Mouse (Mus musculus) midbrain, embryonic 11.5 days (tissue): ENCODE data around the gene Alk. TPM values are rescaled to one million over a fixed set of nuclear protein-coding genes. Genes with fewer than 3 reads are reported as not detected.

Experiments
- ATAC-seq: fragments of 200-750 bp; cut with Nextera tagmentation; 2 replicates; pipeline ENCODE4 v1.8.0; 2017; ENCODE audit warnings: moderate TSS enrichment, moderate library complexity; ENCODE audit not compliant: low FRiP score
- DNase-seq: peaks from one replicate; pipeline ENCODE4 v3.0.0; 2015; ENCODE audit warnings: low spot score; ENCODE audit errors: missing footprints
- H3K27ac ChIP-seq: fragments of 300-500 bp; sonication (generic); 2 replicates; pipeline ENCODE4 v1.5.1; 2014; ENCODE audit warnings: low read depth, low read length
- H3K27me3 ChIP-seq: fragments of 300-500 bp; sonication (generic); 2 replicates; pipeline ENCODE4 v1.6.1; 2014; ENCODE audit warnings: mild to moderate bottlenecking, low read length, moderate library complexity, mixed read lengths; ENCODE audit not compliant: control insufficient read depth, insufficient read depth
- H3K36me3 ChIP-seq: fragments of 300-500 bp; sonication (generic); 2 replicates; pipeline ENCODE4 v1.6.1; 2014; ENCODE audit warnings: mild to moderate bottlenecking, low read length, moderate library complexity, mixed read lengths; ENCODE audit not compliant: control insufficient read depth, insufficient read depth
- H3K4me1 ChIP-seq: fragments of 300-500 bp; sonication (generic); 2 replicates; pipeline ENCODE4 v1.6.1; 2014; ENCODE audit warnings: low read length; ENCODE audit not compliant: control insufficient read depth, insufficient read depth
- H3K4me2 ChIP-seq: fragments of 300-500 bp; sonication (generic); 2 replicates; pipeline ENCODE4 v1.6.1; 2014; ENCODE audit warnings: mild to moderate bottlenecking, moderate library complexity
- H3K4me3 ChIP-seq: fragments of 300-500 bp; sonication (generic); 2 replicates; pipeline ENCODE4 v1.5.1; 2014; ENCODE audit warnings: low read depth, low read length
- H3K9ac ChIP-seq: fragments of 300-500 bp; sonication (generic); 2 replicates; pipeline ENCODE4 v1.6.1; 2014; ENCODE audit warnings: low read length
- H3K9me3 ChIP-seq: fragments of 300-500 bp; sonication (generic); 2 replicates; pipeline ENCODE4 v1.6.1; 2016; ENCODE audit warnings: low read length; ENCODE audit not compliant: control insufficient read depth
- WGBS: fragments of 180-500 bp; shearing (Covaris S2); extraction: QIAGEN DNeasy Blood & Tissue Kit; methylation state at CpG from one replicate; pipeline ENCODE4 v1.1.7; 2014; 5-methylcytosine and 5-hydroxymethylcytosine counted together
- polyA plus RNA-seq: library from polyadenylated mRNA; unstranded; fragments of >200 nt; fragmentation: Nextera tagmentation; extraction: Ambion mirVana; gene quantifications from 2 replicates; pipeline ENCODE4 v1.2.1, GENCODE M21; 2014

Alk gene
- polyA plus RNA-seq, 1 experiment from 2014 or later = 0.18 TPM

DNA sequence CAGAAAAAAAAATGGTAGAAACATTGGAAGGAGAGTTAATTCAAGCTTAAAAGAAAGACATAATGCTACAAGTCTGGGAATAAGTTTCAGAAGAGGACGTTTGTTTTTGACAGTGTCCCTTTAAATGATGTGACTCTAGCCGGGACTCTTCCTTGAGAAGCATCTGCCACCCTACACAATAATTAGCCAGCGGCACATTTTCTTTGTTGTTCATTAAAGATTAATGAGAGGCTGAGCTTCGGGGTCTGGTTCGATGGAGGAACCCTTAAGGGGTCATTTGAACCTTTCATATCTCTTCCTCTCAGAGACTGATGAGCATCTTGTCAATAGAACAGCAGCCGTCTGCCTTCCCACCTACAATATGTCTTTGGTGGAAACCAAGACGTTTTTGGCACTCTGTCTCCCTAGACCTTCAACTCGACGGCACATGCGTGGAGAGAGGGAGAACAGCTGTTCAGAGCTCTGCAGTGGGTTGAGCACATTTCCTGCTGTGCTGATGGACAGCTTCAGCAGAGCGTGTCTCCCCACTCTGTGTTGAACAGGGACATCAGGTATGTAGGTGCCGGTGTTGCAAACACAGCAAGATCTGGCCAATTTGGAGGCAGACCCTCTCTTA lies 528.0 kb downstream of the Alk start:
- Histone ChIP-seq H3K9ac (no peak overlapping the region), H3K4me2 (no peak overlapping the region), H3K27ac (no peak overlapping the region), H3K4me1 (no peaks in the 10 kb centered on the region), H3K9me3 (no peaks in the 10 kb centered on the region), H3K27me3 (no peaks in the 10 kb centered on the region), H3K36me3 (no peaks in the 10 kb centered on the region), H3K4me3 (no peak overlapping the region)
- ATAC-seq (peak; percentile 46; the same call in 1 of the 2 replicates), DNase-seq (peak; percentile 84)
- WGBS = 49% methylated on average over 12 of the region's 12 CpGs

DNA sequence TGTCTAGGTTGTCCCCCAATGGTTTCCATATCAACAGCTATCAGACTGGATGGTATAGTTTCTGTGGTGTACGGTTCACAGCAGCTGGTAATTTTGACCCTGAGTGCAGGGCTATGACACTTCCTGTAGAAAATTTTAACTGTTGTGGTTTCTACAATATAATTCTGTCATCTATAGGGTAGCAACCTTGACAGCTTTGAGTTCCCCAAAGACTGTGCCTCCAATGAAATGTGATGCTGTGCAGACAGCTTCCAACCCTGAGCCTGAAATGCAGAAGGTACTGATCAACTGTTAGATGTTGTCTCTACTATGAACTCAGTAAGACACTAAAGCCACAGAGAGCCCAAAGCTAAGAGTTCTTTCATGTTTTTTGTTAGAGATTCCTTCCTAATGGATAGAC lies 532.6 kb downstream of the Alk start:
- Histone ChIP-seq H3K4me2 (no peak overlapping the region), H3K27ac (no peak overlapping the region), H3K4me3 (no peak overlapping the region), H3K36me3 (no peaks in the 10 kb centered on the region), H3K27me3 (no peaks in the 10 kb centered on the region), H3K9ac (no peak overlapping the region), H3K4me1 (no peaks in the 10 kb centered on the region), H3K9me3 (no peaks in the 10 kb centered on the region)
- DNase-seq = no peak
- ATAC-seq = no peak
- 97% methylated on average over 1 of the region's 1 CpGs for WGBS

DNA sequence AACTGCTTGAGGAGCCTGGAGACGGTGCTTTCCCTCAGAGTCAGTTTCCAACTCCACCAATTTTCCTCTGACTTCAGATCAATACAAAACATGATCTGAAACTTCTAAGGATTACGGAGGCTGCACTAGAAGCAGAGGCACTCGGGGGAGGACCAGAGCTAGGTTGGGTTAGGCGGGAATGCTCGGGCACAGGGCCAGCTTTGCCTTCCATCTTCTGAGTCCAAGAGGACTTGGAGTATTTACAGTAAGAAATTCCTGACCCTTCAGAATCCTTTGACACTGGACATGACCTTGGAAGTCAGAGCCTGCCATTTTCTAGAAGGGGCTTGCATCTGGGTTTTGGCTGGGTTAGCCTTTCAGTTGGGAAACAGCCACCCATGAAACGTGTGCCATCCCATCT lies 536.3 kb downstream of the Alk start:
- H3K27me3 ChIP-seq = no peaks in the 10 kb centered on the region
- no peak overlapping the region for H3K9ac ChIP-seq
- no peaks in the 10 kb centered on the region for H3K4me1 ChIP-seq
- H3K9me3 ChIP-seq = no peaks in the 10 kb centered on the region
- H3K36me3 ChIP-seq = no peaks in the 10 kb centered on the region
- H3K4me2 ChIP-seq = no peak overlapping the region
- no peak overlapping the region for H3K27ac ChIP-seq
- no peak overlapping the region for H3K4me3 ChIP-seq
- ATAC-seq (no peak), DNase-seq (no peak)
- WGBS = 86% methylated on average over 6 of the region's 6 CpGs

DNA sequence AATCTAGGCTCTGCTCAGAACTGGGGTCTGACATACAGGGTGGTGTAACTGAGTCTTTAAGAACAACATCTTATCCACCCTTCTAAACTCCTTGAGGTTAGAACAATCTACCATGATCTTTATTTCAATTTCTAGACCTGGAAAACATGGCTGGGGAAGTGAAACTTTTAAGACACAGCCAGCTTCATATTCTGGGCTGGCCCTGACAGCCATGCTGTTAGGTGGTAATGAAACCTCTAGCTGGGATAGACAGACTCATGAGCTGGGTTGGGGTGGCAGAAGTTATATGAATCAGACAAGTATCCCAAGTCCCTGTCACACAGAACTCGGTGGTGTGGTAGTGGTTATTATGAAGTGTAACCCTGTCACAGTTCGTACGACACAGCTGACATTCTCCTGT lies 541.4 kb downstream of the Alk start:
- H3K27me3 ChIP-seq = no peaks in the 10 kb centered on the region
- H3K4me3 ChIP-seq = no peak overlapping the region
- no peaks in the 10 kb centered on the region for H3K4me1 ChIP-seq
- 88% methylated on average over 3 of the region's 3 CpGs for WGBS
- no peak overlapping the region for H3K27ac ChIP-seq
- ATAC-seq (no peak), DNase-seq (no peak)
- no peaks in the 10 kb centered on the region for H3K9me3 ChIP-seq
- H3K9ac ChIP-seq = no peak overlapping the region
- H3K36me3 ChIP-seq = no peaks in the 10 kb centered on the region
- no peak overlapping the region for H3K4me2 ChIP-seq

DNA sequence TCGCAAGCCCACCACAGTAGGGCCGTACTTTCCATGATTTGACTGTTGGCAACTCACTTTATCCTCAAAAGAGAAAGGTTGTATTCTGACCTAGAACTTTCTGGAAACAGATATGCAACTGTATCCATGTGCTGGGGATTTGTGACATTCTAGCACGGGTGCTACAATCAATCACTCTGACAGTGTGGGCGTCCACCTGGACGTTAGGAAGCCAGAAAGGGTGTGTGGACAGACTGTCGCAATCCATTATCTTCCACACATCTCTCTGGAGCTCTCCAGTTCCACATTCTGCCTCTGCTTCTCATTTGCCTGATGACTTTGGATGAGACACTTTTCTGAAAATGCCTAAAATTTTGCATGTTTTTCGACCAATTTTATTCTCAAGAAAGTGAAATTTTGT lies 545.1 kb downstream of the Alk start:
- H3K36me3 ChIP-seq = no peaks in the 10 kb centered on the region
- H3K4me3 ChIP-seq = no peak overlapping the region
- ATAC-seq (no peak), DNase-seq (no peak)
- H3K27ac ChIP-seq = no peak overlapping the region
- no peak overlapping the region for H3K4me2 ChIP-seq
- WGBS = 94% methylated on average over 7 of the region's 7 CpGs
- H3K9me3 ChIP-seq = no peaks in the 10 kb centered on the region
- H3K27me3 ChIP-seq = no peaks in the 10 kb centered on the region
- no peaks in the 10 kb centered on the region for H3K4me1 ChIP-seq
- H3K9ac ChIP-seq = no peak overlapping the region

DNA sequence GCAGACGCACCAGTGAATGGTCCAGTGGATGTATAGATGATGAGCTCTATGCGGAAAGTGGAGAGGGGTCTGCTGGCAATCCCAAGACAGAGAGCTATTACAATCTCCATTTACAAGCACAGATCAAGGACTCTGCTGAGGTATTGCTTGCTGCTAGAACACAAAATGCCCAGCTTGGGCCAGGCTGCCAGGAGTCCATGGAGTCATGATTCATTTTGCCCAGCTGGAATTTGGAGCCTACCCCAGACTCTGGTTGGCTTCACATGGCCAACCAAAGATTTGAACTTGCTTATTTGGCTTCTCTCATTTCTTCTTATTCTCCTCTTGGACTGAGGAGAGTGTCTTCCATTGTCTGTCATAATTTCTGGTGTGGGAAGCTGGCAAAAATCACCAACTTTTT lies 558.8 kb downstream of the Alk start:
- Histone ChIP-seq H3K27me3 (no peaks in the 10 kb centered on the region), H3K9ac (no peak overlapping the region), H3K4me3 (no peak overlapping the region), H3K4me1 (peaks cover 2% of the 10 kb centered on the region; the same call in 1 of the 2 replicates), H3K36me3 (no peaks in the 10 kb centered on the region), H3K27ac (no peak overlapping the region), H3K4me2 (no peak overlapping the region), H3K9me3 (no peaks in the 10 kb centered on the region)
- DNase-seq = no peak
- WGBS = 95% methylated on average over 2 of the region's 2 CpGs
- ATAC-seq = no peak

DNA sequence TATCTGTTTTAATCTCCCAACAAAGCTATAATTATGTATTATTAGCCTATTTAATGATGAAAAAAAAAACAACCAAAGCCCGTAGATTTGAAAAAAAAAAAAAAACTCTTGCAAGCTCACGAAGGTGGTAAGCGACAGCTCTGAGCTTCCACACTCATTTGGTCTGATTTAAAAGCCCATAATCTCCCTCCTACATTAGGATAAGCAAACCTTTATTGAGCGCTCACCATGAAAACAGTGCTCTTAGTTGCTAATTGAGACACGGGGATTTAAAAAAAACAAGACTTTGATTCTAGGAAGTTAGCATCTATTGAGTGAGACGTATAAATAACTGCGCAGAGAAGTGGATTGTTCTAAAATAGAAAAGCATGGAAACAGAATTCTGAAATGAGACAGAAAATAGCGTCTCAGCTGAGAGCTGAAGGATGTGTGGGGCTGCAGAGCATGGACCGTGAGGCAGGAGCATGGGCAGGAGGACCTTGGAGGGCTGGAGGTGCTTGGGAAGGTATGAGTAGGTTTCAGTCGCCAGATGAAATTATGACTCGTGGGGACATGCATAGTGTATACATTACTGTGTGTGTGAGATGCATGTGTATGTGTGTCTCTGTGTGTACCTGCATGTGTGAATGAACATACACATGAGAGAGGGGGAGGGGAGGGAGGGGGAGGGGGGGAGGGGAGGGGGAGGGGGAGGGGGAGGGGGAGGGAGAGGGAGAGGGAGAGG lies 560.6 kb downstream of the Alk start:
- 56% methylated on average over 11 of the region's 11 CpGs for WGBS
- no peaks in the 10 kb centered on the region for H3K36me3 ChIP-seq
- H3K9me3 ChIP-seq = no peaks in the 10 kb centered on the region
- DNase-seq (peak; percentile 56), ATAC-seq (0 out of 2 replicates have a peak, but pooled peaks have one; percentile 52)
- no peak overlapping the region for H3K9ac ChIP-seq
- no peaks in the 10 kb centered on the region for H3K27me3 ChIP-seq
- H3K27ac ChIP-seq = no peak overlapping the region
- no peak overlapping the region for H3K4me2 ChIP-seq
- peaks cover 2% of the 10 kb centered on the region; the same call in 1 of the 2 replicates for H3K4me1 ChIP-seq
- no peak overlapping the region for H3K4me3 ChIP-seq

DNA sequence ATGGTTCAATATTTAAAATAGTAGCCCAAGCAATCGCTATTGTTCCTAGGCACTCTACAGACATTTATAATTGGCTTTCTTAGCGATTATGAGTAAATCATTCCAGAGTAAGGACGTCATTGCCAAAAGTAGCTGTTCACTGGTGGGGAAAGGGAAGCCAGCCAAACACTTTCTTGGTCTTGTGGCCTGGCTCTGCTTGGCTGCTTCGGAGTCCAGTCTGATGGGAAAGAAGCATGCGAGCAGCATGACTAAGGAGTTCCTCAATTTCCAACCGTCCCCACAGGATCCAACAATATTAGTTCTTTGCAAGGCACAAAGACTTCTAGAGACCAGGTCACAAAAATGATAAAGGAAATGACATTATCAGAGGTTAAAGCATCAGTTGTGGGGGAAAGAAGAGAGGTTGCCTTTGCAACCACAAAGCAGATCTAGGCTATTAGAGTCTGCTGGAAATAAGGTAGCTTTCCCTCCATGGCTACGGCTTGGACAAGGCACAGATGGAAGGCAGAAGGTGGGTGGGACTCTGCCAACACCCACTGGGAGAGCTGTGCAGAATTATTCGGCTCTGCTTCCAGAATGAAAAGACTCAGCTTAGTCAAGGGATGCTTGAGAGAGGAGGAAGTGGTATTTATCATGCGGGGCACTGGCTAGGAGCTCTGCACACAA lies 561.3 kb downstream of the Alk start:
- 56% methylated on average over 9 of the region's 9 CpGs for WGBS
- H3K4me3 ChIP-seq = no peak overlapping the region
- no peaks in the 10 kb centered on the region for H3K36me3 ChIP-seq
- no peak overlapping the region for H3K9ac ChIP-seq
- H3K27me3 ChIP-seq = no peaks in the 10 kb centered on the region
- H3K9me3 ChIP-seq = no peaks in the 10 kb centered on the region
- no peak overlapping the region for H3K4me2 ChIP-seq
- DNase-seq (peak; percentile 75), ATAC-seq (no peak)
- no peak overlapping the region for H3K27ac ChIP-seq
- H3K4me1 ChIP-seq = peaks cover 2% of the 10 kb centered on the region; the same call in 1 of the 2 replicates
